Mouse (Mus musculus) thymus, postnatal 25 days (tissue): Measurements from ENCODE around the gene Dnlz.
A peak's percentile ranks its signal among the peaks of the same experiment; 100 is the strongest.

ENCODE experiments used
- DNase-seq: peaks from one replicate; pipeline ENCODE4 v3.0.0; 2022

Dnlz gene

GRCm38 (mm10) chr2:26356678-26357077, 4.8 kb upstream of the Dnlz start:
- peak; percentile 55 for DNase-seq

GRCm38 (mm10) chr2:26356231-26356630, 4.3 kb upstream of the Dnlz start:
- peak; percentile 30 for DNase-seq

GRCm38 (mm10) chr2:26354401-26354800, 2.5 kb upstream of the Dnlz start:
- no peak for DNase-seq

- no peak for DNase-seq
These were observed 1.4 kb upstream of the Dnlz start for GRCm38 (mm10) chr2:26353066-26353980.

GRCm38 (mm10) chr2:26352291-26352910, 491 bp upstream of the Dnlz start:
- peak; percentile 80 for DNase-seq

GRCm38 (mm10) chr2:26348241-26348640, 3.7 kb downstream of the Dnlz start:
- no peak for DNase-seq

- DNase-seq: no peak
These were observed 9.1 kb downstream of the Dnlz start for GRCm38 (mm10) chr2:26342609-26343490.

- DNase-seq: no peak
These were observed 9.9 kb downstream of the Dnlz start for GRCm38 (mm10) chr2:26342044-26342443.

- no peak for DNase-seq
These were observed 10.4 kb downstream of the Dnlz start for GRCm38 (mm10) chr2:26341510-26341981.

- no peak for DNase-seq
These were observed 12.7 kb downstream of the Dnlz start for GRCm38 (mm10) chr2:26339204-26339551.

- no peak for DNase-seq
These were observed 13.4 kb downstream of the Dnlz start for GRCm38 (mm10) chr2:26338302-26339203.

GRCm38 (mm10) chr2:26330702-26331101, 21.2 kb downstream of the Dnlz start:
- no peak for DNase-seq

- no peak for DNase-seq
These were observed 21.8 kb downstream of the Dnlz start for GRCm38 (mm10) chr2:26330056-26330468.

GRCm38 (mm10) chr2:26329402-26329801, 22.5 kb downstream of the Dnlz start:
- no peak for DNase-seq

- no peak for DNase-seq
These were observed 24.1 kb downstream of the Dnlz start for GRCm38 (mm10) chr2:26327852-26328251.

GRCm38 (mm10) chr2:26325386-26326181, 26.3 kb downstream of the Dnlz start:
- DNase-seq: peak; percentile 52

GRCm38 (mm10) chr2:26324917-26325316, 27.0 kb downstream of the Dnlz start:
- peak; percentile 58 for DNase-seq

- no peak for DNase-seq
These were observed 28.2 kb downstream of the Dnlz start for GRCm38 (mm10) chr2:26323589-26324325.

- DNase-seq: no peak
These were observed 31.4 kb downstream of the Dnlz start for GRCm38 (mm10) chr2:26320245-26321185.
